Mouse (Mus musculus) frontal cortex, postnatal 10 days (tissue): ENCODE results near the gene Bglap.
"Not testable (repeated sequence)": the region's sequence is repeated elsewhere in the genome, so short reads cannot be mapped to it uniquely, and the experiment has no call there.

Experiments
- DNase-seq, 2 experiments: peaks; one replicate each; pipeline ENCODE4 v3.0.0; 2022; ENCODE audit warnings: low spot score in 2 of 2, mixed read lengths in 1 of 2

Bglap gene

GRCm38 (mm10) chr3:88395288-88395687 is 11.0 kb upstream of the Bglap start:
- DNase-seq: no peak

- no peak for DNase-seq
Measured at GRCm38 (mm10) chr3:88393776-88394375, 9.6 kb upstream of the Bglap start.

GRCm38 (mm10) chr3:88382383-88382782 is 1.9 kb downstream of the Bglap start:
- DNase-seq: not testable (repeated sequence)

GRCm38 (mm10) chr3:88381389-88382315 is 2.6 kb downstream of the Bglap start:
- not testable (repeated sequence) for DNase-seq

- DNase-seq: not testable (repeated sequence)
Measured at GRCm38 (mm10) chr3:88378599-88378998, 5.7 kb downstream of the Bglap start, which contains the start of gene Bglap2. Gene Bglap2, minus strand, starts transcription at chr3:88378699.

GRCm38 (mm10) chr3:88376644-88377043 is 7.6 kb downstream of the Bglap start:
- not testable (repeated sequence) for DNase-seq

- not testable (repeated sequence) for DNase-seq
Measured at GRCm38 (mm10) chr3:88375750-88376626, 8.3 kb downstream of the Bglap start.

- DNase-seq: not testable (repeated sequence)
Measured at GRCm38 (mm10) chr3:88372643-88373042, 11.6 kb downstream of the Bglap start, which contains the start of gene Bglap3. Gene Bglap3, minus strand, starts transcription at chr3:88372743.

GRCm38 (mm10) chr3:88368511-88368910 is 15.8 kb downstream of the Bglap start:
- DNase-seq: not testable (repeated sequence)

GRCm38 (mm10) chr3:88367517-88367916 is 16.7 kb downstream of the Bglap start:
- DNase-seq: not testable (repeated sequence)

- not testable (repeated sequence) for DNase-seq
Measured at GRCm38 (mm10) chr3:88366830-88367428, 17.3 kb downstream of the Bglap start.

GRCm38 (mm10) chr3:88365705-88366361 is 18.4 kb downstream of the Bglap start:
- DNase-seq: no peak

- DNase-seq: no peak
Measured at GRCm38 (mm10) chr3:88364337-88364736, 19.9 kb downstream of the Bglap start, which contains the start of gene Paqr6. Gene Paqr6, plus strand, starts transcription at chr3:88364584.

GRCm38 (mm10) chr3:88363700-88364099 is 20.6 kb downstream of the Bglap start:
- no peak for DNase-seq

GRCm38 (mm10) chr3:88361612-88362313 is 22.5 kb downstream of the Bglap start:
- DNase-seq: no peak

- no peak for DNase-seq
Measured at GRCm38 (mm10) chr3:88361096-88361495, 23.2 kb downstream of the Bglap start.

GRCm38 (mm10) chr3:88359989-88360388 is 24.3 kb downstream of the Bglap start:
- no peak for DNase-seq

- DNase-seq: no peak
Measured at GRCm38 (mm10) chr3:88359584-88359983, 24.7 kb downstream of the Bglap start.

- no peak for DNase-seq
Measured at GRCm38 (mm10) chr3:88354396-88355165, 29.7 kb downstream of the Bglap start.
